Mouse (Mus musculus) embryonic facial prominence, embryonic 14.5 days (tissue): Measurements from ENCODE around the gene Srgap2. TPM values are rescaled to one million over a fixed set of nuclear protein-coding genes. Genes with fewer than 3 reads are reported as not detected.
A peak's percentile ranks its signal among the peaks of the same experiment; 100 is the strongest.

ENCODE experiments used
- ATAC-seq: fragments of 200-750 bp; cut with Nextera tagmentation; 2 replicates; pipeline ENCODE4 v1.8.0; 2017; ENCODE audit warnings: low read depth, moderate number of reproducible peaks, moderate TSS enrichment
- DNase-seq: peaks from one replicate; pipeline ENCODE4 v3.0.0-alpha.2; 2015; ENCODE audit warnings: low spot score
- H3K27ac ChIP-seq: fragments of 300-500 bp; sonication (generic); replicated peaks from 2 replicates; pipeline ENCODE4 v1.5.1; 2014; ENCODE audit warnings: low read depth, mild to moderate bottlenecking, low read length, moderate library complexity
- H3K27me3 ChIP-seq: fragments of 300-500 bp; sonication (generic); replicated peaks from 2 replicates; pipeline ENCODE4 v1.6.1; 2014; ENCODE audit warnings: low read length; ENCODE audit not compliant: control insufficient read depth, insufficient read depth
- H3K36me3 ChIP-seq: fragments of 300-500 bp; sonication (generic); 2 replicates; pipeline ENCODE4 v1.6.1; 2014; ENCODE audit warnings: low read length, mixed read lengths; ENCODE audit not compliant: control insufficient read depth, insufficient read depth
- H3K4me1 ChIP-seq: fragments of 300-500 bp; sonication (generic); 2 replicates; pipeline ENCODE4 v1.6.1; 2014; ENCODE audit warnings: antibody characterized with exemption, low read length; ENCODE audit not compliant: control insufficient read depth, insufficient read depth
- H3K4me2 ChIP-seq: fragments of 300-500 bp; sonication (generic); 2 replicates; pipeline ENCODE4 v1.6.1; 2014; ENCODE audit warnings: low read depth, mild to moderate bottlenecking, low read length, moderate library complexity, mixed read lengths
- H3K4me3 ChIP-seq: fragments of 300-500 bp; sonication (generic); 2 replicates; pipeline ENCODE4 v1.5.1; 2014; ENCODE audit warnings: low read depth, mild to moderate bottlenecking, low read length
- H3K9ac ChIP-seq: fragments of 300-500 bp; sonication (generic); 2 replicates; pipeline ENCODE4 v1.6.1; 2014; ENCODE audit warnings: low read depth, mild to moderate bottlenecking, low read length, moderate library complexity, mixed read lengths
- H3K9me3 ChIP-seq: fragments of 300-500 bp; sonication (generic); 2 replicates; pipeline ENCODE4 v1.6.1; 2016; ENCODE audit warnings: low read length; ENCODE audit not compliant: control insufficient read depth
- WGBS: fragments of 180-500 bp; shearing (Covaris S2); extraction: QIAGEN DNeasy Blood & Tissue Kit; methylation state at CpG from one replicate; pipeline ENCODE4 v1.1.7; 2014; 5-methylcytosine and 5-hydroxymethylcytosine counted together
- polyA plus RNA-seq: library from polyadenylated mRNA; unstranded; fragments of >200 nt; fragmentation: Nextera tagmentation; extraction: Ambion mirVana; gene quantifications from 2 replicates; pipeline ENCODE4 v1.2.1, GENCODE M21; 2014

Srgap2 gene
- polyA plus RNA-seq, 1 experiment from 2014 or later, result 21.3 TPM

GRCm38 (mm10) chr1:131246433-131247395, 280.4 kb downstream of the Srgap2 start:
- H3K4me1 ChIP-seq, result peaks cover 7% of the 10 kb centered on the region; the same call in 1 of the 2 replicates
- no peaks in the 10 kb centered on the region for H3K36me3 ChIP-seq
- no peak overlapping the region for H3K4me3 ChIP-seq
- peak; percentile 59 for DNase-seq
- peaks cover 38% of the 10 kb centered on the region for H3K27me3 ChIP-seq
- no peak overlapping the region; the same call in 1 of the 2 replicates for H3K9ac ChIP-seq
- H3K9me3 ChIP-seq, result no peaks in the 10 kb centered on the region
- 0 out of 2 replicates have a peak, but pooled peaks have one; percentile 10 for ATAC-seq
- WGBS, result 13% methylated on average over 7 of the region's 7 CpGs
- peak overlapping the region; percentile 38 for H3K4me2 ChIP-seq
- H3K27ac ChIP-seq, result no peak overlapping the region

- Histone ChIP-seq H3K36me3 (no peaks in the 10 kb centered on the region), H3K9me3 (no peaks in the 10 kb centered on the region), H3K9ac (no peak overlapping the region; the same call in 1 of the 2 replicates), H3K27me3 (peaks cover 43% of the 10 kb centered on the region), H3K4me1 (peaks cover 7% of the 10 kb centered on the region; the same call in 1 of the 2 replicates), H3K4me2 (peak overlapping the region; percentile 97), H3K4me3 (peak overlapping the region; percentile 64), H3K27ac (no peak overlapping the region)
- DNase-seq, result peak; percentile 51
- peak; percentile 38; the same call in 1 of the 2 replicates for ATAC-seq
- WGBS, result 5% methylated on average over 9 of the region's 9 CpGs
These were observed 281.2 kb downstream of the Srgap2 start for GRCm38 (mm10) chr1:131245926-131246325.

GRCm38 (mm10) chr1:131245089-131245856, 281.9 kb downstream of the Srgap2 start, which contains the start of gene Rassf5:
Gene Rassf5 (minus strand): TSS chr1:131245258.
- DNase-seq (no peak), ATAC-seq (peak; percentile 34; the same call in 1 of the 2 replicates)
- Histone ChIP-seq H3K4me2 (peak within 1 kb of the TSS; percentile 97), H3K27ac (no peak within 1 kb of the TSS), H3K36me3 (no peaks in the 10 kb centered on the region), H3K4me1 (peaks cover 7% of the 10 kb centered on the region; the same call in 1 of the 2 replicates), H3K4me3 (peak within 1 kb of the TSS; percentile 64), H3K9me3 (no peaks in the 10 kb centered on the region), H3K9ac (peak within 1 kb of the TSS; percentile 70), H3K27me3 (peaks cover 43% of the 10 kb centered on the region)
- 2% methylated on average over 29 of the region's 60 CpGs for WGBS

GRCm38 (mm10) chr1:131244536-131245088, 282.5 kb downstream of the Srgap2 start:
- ATAC-seq, result peak; percentile 24; the same call in 1 of the 2 replicates
- Histone ChIP-seq H3K36me3 (no peaks in the 10 kb centered on the region), H3K4me2 (peak overlapping the region; percentile 97), H3K27ac (no peak overlapping the region), H3K4me3 (peak overlapping the region; percentile 64), H3K9me3 (no peaks in the 10 kb centered on the region), H3K9ac (peak overlapping the region; percentile 70), H3K27me3 (peaks cover 46% of the 10 kb centered on the region), H3K4me1 (peaks cover 7% of the 10 kb centered on the region; the same call in 1 of the 2 replicates)
- no peak for DNase-seq
- WGBS, result 6% methylated on average over 21 of the region's 57 CpGs

GRCm38 (mm10) chr1:131242956-131243355, 284.2 kb downstream of the Srgap2 start:
- 45% methylated on average over 6 of the region's 6 CpGs for WGBS

GRCm38 (mm10) chr1:131239576-131240193, 287.5 kb downstream of the Srgap2 start:
- 70% methylated on average over 12 of the region's 12 CpGs for WGBS
- H3K27me3 ChIP-seq, result peaks cover 27% of the 10 kb centered on the region

More at GRCm38 (mm10) chr1:131242956-131243355, 284.2 kb downstream of the Srgap2 start:
- Histone ChIP-seq H3K4me3 (no peak overlapping the region), H3K9ac (no peak overlapping the region), H3K36me3 (no peaks in the 10 kb centered on the region), H3K27me3 (peaks cover 42% of the 10 kb centered on the region), H3K27ac (no peak overlapping the region), H3K4me2 (no peak overlapping the region), H3K9me3 (no peaks in the 10 kb centered on the region), H3K4me1 (peaks cover 7% of the 10 kb centered on the region; the same call in 1 of the 2 replicates)
- DNase-seq (no peak), ATAC-seq (no peak)

GRCm38 (mm10) chr1:131238931-131239381, 288.2 kb downstream of the Srgap2 start:
- Histone ChIP-seq H3K4me2 (no peak overlapping the region), H3K27ac (no peak overlapping the region), H3K36me3 (no peaks in the 10 kb centered on the region), H3K4me3 (no peak overlapping the region), H3K9me3 (no peaks in the 10 kb centered on the region), H3K27me3 (peaks cover 20% of the 10 kb centered on the region), H3K4me1 (peaks cover 18% of the 10 kb centered on the region; the same call in 1 of the 2 replicates), H3K9ac (no peak overlapping the region)
- ATAC-seq (no peak), DNase-seq (no peak)
- WGBS, result 51% methylated on average over 8 of the region's 8 CpGs

More at GRCm38 (mm10) chr1:131239576-131240193, 287.5 kb downstream of the Srgap2 start:
- Histone ChIP-seq H3K9ac (no peak overlapping the region), H3K4me2 (no peak overlapping the region), H3K4me3 (no peak overlapping the region), H3K9me3 (no peaks in the 10 kb centered on the region), H3K27ac (no peak overlapping the region), H3K36me3 (no peaks in the 10 kb centered on the region), H3K4me1 (peaks cover 18% of the 10 kb centered on the region; the same call in 1 of the 2 replicates)
- ATAC-seq, result no peak
- no peak for DNase-seq
